Mouse (Mus musculus) midbrain, embryonic 14.5 days (tissue): ENCODE results near the gene Eif3b. TPM values are rescaled to one million over a fixed set of nuclear protein-coding genes. Genes with fewer than 3 reads are reported as not detected.
"Not testable (repeated sequence)": the region's sequence is repeated elsewhere in the genome, so short reads cannot be mapped to it uniquely, and the experiment has no call there.

ENCODE experiments used
- ATAC-seq: fragments of 200-750 bp; cut with Nextera tagmentation; 2 replicates; pipeline ENCODE4 v1.8.0; 2017; ENCODE audit warnings: moderate number of reproducible peaks, moderate library complexity; ENCODE audit not compliant: low FRiP score, low TSS enrichment
- DNase-seq: peaks from one replicate; pipeline ENCODE4 v3.0.0-alpha.2; 2015
- H3K27ac ChIP-seq: fragments of 300-500 bp; sonication (generic); replicated peaks from 2 replicates; pipeline ENCODE4 v1.5.1; 2014; ENCODE audit warnings: mild to moderate bottlenecking, low read depth, low read length, moderate library complexity
- H3K27me3 ChIP-seq: fragments of 300-500 bp; sonication (generic); 2 replicates; pipeline ENCODE4 v1.6.1; 2014; ENCODE audit warnings: low read length, control low read depth, mixed read lengths; ENCODE audit not compliant: control insufficient read depth, insufficient read depth
- H3K36me3 ChIP-seq: fragments of 300-500 bp; sonication (generic); 2 replicates; pipeline ENCODE4 v1.6.1; 2014; ENCODE audit warnings: low read length, control low read depth; ENCODE audit not compliant: control insufficient read depth, insufficient read depth
- H3K4me1 ChIP-seq: fragments of 300-500 bp; sonication (generic); 2 replicates; pipeline ENCODE4 v1.6.1; 2014; ENCODE audit warnings: mild to moderate bottlenecking, antibody characterized with exemption, low read length, control low read depth; ENCODE audit not compliant: control insufficient read depth, insufficient read depth
- H3K4me2 ChIP-seq: fragments of 300-500 bp; sonication (generic); 2 replicates; pipeline ENCODE4 v1.6.1; 2014; ENCODE audit warnings: mild to moderate bottlenecking, low read length, moderate library complexity
- H3K4me3 ChIP-seq: fragments of 300-500 bp; sonication (generic); replicated peaks from 2 replicates; pipeline ENCODE4 v1.5.1; 2014; ENCODE audit warnings: low read depth, low read length
- H3K9ac ChIP-seq: fragments of 300-500 bp; sonication (generic); replicated peaks from 2 replicates; pipeline ENCODE4 v1.6.1; 2014; ENCODE audit warnings: mild to moderate bottlenecking, low read length, moderate library complexity
- H3K9me3 ChIP-seq: fragments of 300-500 bp; sonication (generic); 2 replicates; pipeline ENCODE4 v1.6.1; 2016; ENCODE audit warnings: low read length, control low read depth, mixed read lengths; ENCODE audit not compliant: control insufficient read depth
- WGBS: fragments of 180-500 bp; shearing (Covaris S2); extraction: QIAGEN DNeasy Blood & Tissue Kit; methylation state at CpG from one replicate; pipeline ENCODE4 v1.1.7; 2014; 5-methylcytosine and 5-hydroxymethylcytosine counted together
- polyA plus RNA-seq: library from polyadenylated mRNA; unstranded; fragments of >200 nt; fragmentation: Nextera tagmentation; extraction: Ambion mirVana; gene quantifications from 2 replicates; pipeline ENCODE4 v1.2.1, GENCODE M21; 2014

Eif3b gene
- polyA plus RNA-seq, 1 experiment from 2014 or later, result 90.6 TPM

GRCm38 (mm10) chr5:140445345-140445744 is 26.2 kb downstream of the Eif3b start, which contains the start of gene Gm4869:
TSS of gene Gm4869 (plus strand) at chr5:140445645.
- H3K27ac ChIP-seq, result no peak within 1 kb of the TSS
- H3K36me3 ChIP-seq, result peaks cover 51% of the 10 kb centered on the region
- no peaks in the 10 kb centered on the region for H3K27me3 ChIP-seq
- no peaks in the 10 kb centered on the region for H3K4me1 ChIP-seq
- no peak for DNase-seq
- H3K9ac ChIP-seq, result no peak within 1 kb of the TSS
- no peak within 1 kb of the TSS for H3K4me3 ChIP-seq
- H3K4me2 ChIP-seq, result no peak within 1 kb of the TSS
- ATAC-seq, result no peak
- no peaks in the 10 kb centered on the region for H3K9me3 ChIP-seq
- 90% methylated on average over 5 of the region's 5 CpGs for WGBS

- H3K4me3 ChIP-seq, result no peak overlapping the region
- WGBS, result 79% methylated on average over 7 of the region's 7 CpGs
- H3K4me1 ChIP-seq, result no peaks in the 10 kb centered on the region
- no peak overlapping the region for H3K9ac ChIP-seq
- H3K4me2 ChIP-seq, result no peak overlapping the region
- H3K9me3 ChIP-seq, result no peaks in the 10 kb centered on the region
- ATAC-seq (no peak), DNase-seq (no peak)
- peaks cover 44% of the 10 kb centered on the region for H3K36me3 ChIP-seq
- no peak overlapping the region for H3K27ac ChIP-seq
- H3K27me3 ChIP-seq, result no peaks in the 10 kb centered on the region
Measured at GRCm38 (mm10) chr5:140446054-140446453, 26.9 kb downstream of the Eif3b start.

GRCm38 (mm10) chr5:140454488-140454887 is 35.4 kb downstream of the Eif3b start:
- DNase-seq (no peak), ATAC-seq (no peak)
- no peak overlapping the region for H3K4me2 ChIP-seq
- H3K27ac ChIP-seq, result no peak overlapping the region
- no peak overlapping the region for H3K9ac ChIP-seq
- no peaks in the 10 kb centered on the region for H3K36me3 ChIP-seq
- no peaks in the 10 kb centered on the region for H3K4me1 ChIP-seq
- H3K9me3 ChIP-seq, result no peaks in the 10 kb centered on the region
- no peaks in the 10 kb centered on the region for H3K27me3 ChIP-seq
- H3K4me3 ChIP-seq, result no peak overlapping the region

- H3K9ac ChIP-seq, result no peak overlapping the region
- H3K4me3 ChIP-seq, result no peak overlapping the region
- no peaks in the 10 kb centered on the region for H3K9me3 ChIP-seq
- H3K4me1 ChIP-seq, result no peaks in the 10 kb centered on the region
- no peak overlapping the region for H3K4me2 ChIP-seq
- H3K36me3 ChIP-seq, result no peaks in the 10 kb centered on the region
- H3K27ac ChIP-seq, result no peak overlapping the region
- DNase-seq, result peak; percentile 39
- H3K27me3 ChIP-seq, result no peaks in the 10 kb centered on the region
- ATAC-seq, result no peak
- 61% methylated on average over 2 of the region's 2 CpGs for WGBS
Measured at GRCm38 (mm10) chr5:140455466-140455865, 36.3 kb downstream of the Eif3b start.

GRCm38 (mm10) chr5:140461476-140461875 is 42.3 kb downstream of the Eif3b start:
- H3K9me3 ChIP-seq, result no peaks in the 10 kb centered on the region
- no peaks in the 10 kb centered on the region for H3K36me3 ChIP-seq
- ATAC-seq (no peak), DNase-seq (no peak)
- H3K4me1 ChIP-seq, result no peaks in the 10 kb centered on the region
- WGBS, result 74% methylated on average over 3 of the region's 3 CpGs
- H3K27me3 ChIP-seq, result no peaks in the 10 kb centered on the region
- no peak overlapping the region for H3K4me3 ChIP-seq
- no peak overlapping the region for H3K27ac ChIP-seq
- H3K4me2 ChIP-seq, result no peak overlapping the region
- H3K9ac ChIP-seq, result no peak overlapping the region

GRCm38 (mm10) chr5:140463151-140463550 is 44.0 kb downstream of the Eif3b start:
- H3K27ac ChIP-seq, H3K4me1 ChIP-seq, H3K4me2 ChIP-seq, ATAC-seq, H3K9me3 ChIP-seq, H3K9ac ChIP-seq, H3K27me3 ChIP-seq, DNase-seq, H3K4me3 ChIP-seq, H3K36me3 ChIP-seq: not testable (repeated sequence)
- WGBS, result 87% methylated on average over 2 of the region's 2 CpGs

- 87% methylated on average over 2 of the region's 2 CpGs for WGBS
- H3K27ac ChIP-seq, result no peak overlapping the region
- no peak overlapping the region for H3K4me2 ChIP-seq
- H3K4me3 ChIP-seq, result no peak overlapping the region
- H3K27me3 ChIP-seq, result no peaks in the 10 kb centered on the region
- H3K9ac ChIP-seq, result no peak overlapping the region
- H3K36me3 ChIP-seq, result no peaks in the 10 kb centered on the region
- no peaks in the 10 kb centered on the region for H3K9me3 ChIP-seq
- H3K4me1 ChIP-seq, result no peaks in the 10 kb centered on the region
- ATAC-seq, result no peak
- no peak for DNase-seq
Measured at GRCm38 (mm10) chr5:140464943-140465342, 45.8 kb downstream of the Eif3b start.

GRCm38 (mm10) chr5:140472336-140472735 is 53.2 kb downstream of the Eif3b start:
- Histone ChIP-seq H3K4me1 (no peaks in the 10 kb centered on the region), H3K9ac (no peak overlapping the region), H3K4me2 (no peak overlapping the region), H3K36me3 (no peaks in the 10 kb centered on the region), H3K27ac (no peak overlapping the region), H3K4me3 (no peak overlapping the region), H3K9me3 (no peaks in the 10 kb centered on the region), H3K27me3 (no peaks in the 10 kb centered on the region)
- WGBS, result 77% methylated on average over 3 of the region's 3 CpGs
- ATAC-seq (no peak), DNase-seq (no peak)

GRCm38 (mm10) chr5:140481458-140481857 is 62.3 kb downstream of the Eif3b start:
- Histone ChIP-seq H3K36me3 (no peaks in the 10 kb centered on the region), H3K27me3 (no peaks in the 10 kb centered on the region), H3K4me3 (no peak overlapping the region), H3K9me3 (no peaks in the 10 kb centered on the region), H3K4me2 (no peak overlapping the region), H3K4me1 (no peaks in the 10 kb centered on the region), H3K9ac (no peak overlapping the region), H3K27ac (no peak overlapping the region)
- ATAC-seq (no peak), DNase-seq (no peak)
- WGBS, result 80% methylated on average over 4 of the region's 4 CpGs
